Mouse (Mus musculus) heart, adult 2 months (tissue): ENCODE measurements at regions not wholly inside any gene's neighbourhood (a gene's known extent, or its start where the extent isn't known, plus 50 kb on each side); places are given as distances from the start of the nearest gene placed in this dataset.

Source experiments
- CTCF ChIP-seq: fragments of 200-600 bp; IDR thresholded peaks from 2 replicates; pipeline ENCODE4 v1.8.1; 2022; ENCODE audit warnings: antibody characterized with exemption, mild to moderate bottlenecking, moderate library complexity
- POLR2A ChIP-seq: fragments of 200-500 bp; IDR thresholded peaks from 2 replicates; pipeline ENCODE4 v1.6.1; 2011; ENCODE audit warnings: mild to moderate bottlenecking, low read depth, low read length, control low read depth; ENCODE audit not compliant: insufficient read depth

GRCm38 (mm10) chr11:93757825-93758224, 127.7 kb downstream of the Utp18 start:
- TF ChIP-seq CTCF = no peak
- TF ChIP-seq POLR2A = no peak
